Mouse (Mus musculus) stomach, embryonic 16.5 days (tissue): ENCODE measurements around the gene Drc3. TPM values are rescaled to one million over a fixed set of nuclear protein-coding genes. Genes with fewer than 3 reads are reported as not detected.

ENCODE experiments used
- ATAC-seq: fragments of 200-750 bp; cut with Nextera tagmentation; 2 replicates; pipeline ENCODE4 v1.8.0; 2017; ENCODE audit warnings: moderate number of reproducible peaks, moderate TSS enrichment; ENCODE audit not compliant: insufficient read depth, low FRiP score
- H3K27ac ChIP-seq: fragments of 300-500 bp; sonication (generic); 2 replicates; pipeline ENCODE4 v1.5.1; 2014; ENCODE audit warnings: low read length
- H3K27me3 ChIP-seq: fragments of 300-500 bp; sonication (generic); 2 replicates; pipeline ENCODE4 v1.6.1; 2014; ENCODE audit warnings: low read length, control low read depth, mixed read lengths; ENCODE audit not compliant: control insufficient read depth, insufficient read depth
- H3K36me3 ChIP-seq: fragments of 300-500 bp; sonication (generic); 2 replicates; pipeline ENCODE4 v1.6.1; 2014; ENCODE audit warnings: low read length; ENCODE audit not compliant: control insufficient read depth, insufficient read depth
- H3K4me1 ChIP-seq: fragments of 300-500 bp; sonication (generic); 2 replicates; pipeline ENCODE4 v1.6.1; 2014; ENCODE audit warnings: low read length, control low read depth, mixed read lengths; ENCODE audit not compliant: control insufficient read depth, insufficient read depth
- H3K4me2 ChIP-seq: fragments of 300-500 bp; sonication (generic); 2 replicates; pipeline ENCODE4 v1.6.1; 2014; ENCODE audit warnings: low read depth, low read length, mixed read lengths
- H3K4me3 ChIP-seq: fragments of 300-500 bp; sonication (generic); replicated peaks from 2 replicates; pipeline ENCODE4 v1.5.1; 2014; ENCODE audit warnings: mild to moderate bottlenecking, low read length
- H3K9ac ChIP-seq: fragments of 300-500 bp; sonication (generic); 2 replicates; pipeline ENCODE4 v1.6.1; 2014; ENCODE audit warnings: low read length
- H3K9me3 ChIP-seq: fragments of 300-500 bp; sonication (generic); replicated peaks from 2 replicates; pipeline ENCODE4 v1.6.1; 2016; ENCODE audit warnings: low read length, control low read depth; ENCODE audit not compliant: control insufficient read depth
- WGBS: fragments of 180-500 bp; shearing (Covaris S2); extraction: QIAGEN DNeasy Blood & Tissue Kit; methylation state at CpG from one replicate; pipeline ENCODE4 v1.1.7; 2014; 5-methylcytosine and 5-hydroxymethylcytosine counted together
- polyA plus RNA-seq: library from polyadenylated mRNA; unstranded; fragments of >200 nt; fragmentation: Nextera tagmentation; extraction: Ambion mirVana; gene quantifications from 2 replicates; pipeline ENCODE4 v1.2.1, GENCODE M21; 2015

The Drc3 gene
- polyA plus RNA-seq, 1 experiment from 2014 or later = 1.4 TPM

GRCm38 (mm10) chr11:60391346-60391745 lies 38.2 kb downstream of the Drc3 start:
- ATAC-seq = no peak

GRCm38 (mm10) chr11:60396546-60396945 lies 43.4 kb downstream of the Drc3 start:
- H3K9ac ChIP-seq = no peak overlapping the region
- H3K4me3 ChIP-seq = no peak overlapping the region
- no peaks in the 10 kb centered on the region for H3K36me3 ChIP-seq
- WGBS = 49% methylated on average over 6 of the region's 6 CpGs
- no peaks in the 10 kb centered on the region for H3K27me3 ChIP-seq
- no peak overlapping the region for H3K4me2 ChIP-seq
- H3K9me3 ChIP-seq = no peaks in the 10 kb centered on the region
- ATAC-seq = peak; percentile 64; the same call in 1 of the 2 replicates
- no peak overlapping the region for H3K27ac ChIP-seq
- H3K4me1 ChIP-seq = 0 out of 2 replicates have a peak, but pooled peaks cover 3% of the 10 kb centered on the region

More at GRCm38 (mm10) chr11:60391346-60391745, 38.2 kb downstream of the Drc3 start:
- 79% methylated on average over 6 of the region's 6 CpGs for WGBS
- Histone ChIP-seq H3K27me3 (no peaks in the 10 kb centered on the region), H3K36me3 (no peaks in the 10 kb centered on the region), H3K27ac (no peak overlapping the region), H3K4me1 (no peaks in the 10 kb centered on the region), H3K9me3 (no peaks in the 10 kb centered on the region), H3K4me3 (no peak overlapping the region), H3K9ac (no peak overlapping the region), H3K4me2 (no peak overlapping the region)

GRCm38 (mm10) chr11:60397172-60397571 lies 44.0 kb downstream of the Drc3 start:
- H3K4me1 ChIP-seq = 0 out of 2 replicates have a peak, but pooled peaks cover 3% of the 10 kb centered on the region
- WGBS = 85% methylated on average over 2 of the region's 2 CpGs
- no peak for ATAC-seq
- no peaks in the 10 kb centered on the region for H3K9me3 ChIP-seq
- no peak overlapping the region for H3K4me2 ChIP-seq
- no peaks in the 10 kb centered on the region for H3K27me3 ChIP-seq
- H3K36me3 ChIP-seq = no peaks in the 10 kb centered on the region
- no peak overlapping the region for H3K27ac ChIP-seq
- H3K4me3 ChIP-seq = no peak overlapping the region
- H3K9ac ChIP-seq = no peak overlapping the region

GRCm38 (mm10) chr11:60406606-60407005 lies 53.5 kb downstream of the Drc3 start:
- no peak for ATAC-seq
- Histone ChIP-seq H3K27me3 (no peaks in the 10 kb centered on the region), H3K9me3 (no peaks in the 10 kb centered on the region), H3K4me3 (no peak overlapping the region), H3K9ac (no peak overlapping the region), H3K27ac (no peak overlapping the region), H3K4me1 (no peaks in the 10 kb centered on the region), H3K36me3 (peaks cover 31% of the 10 kb centered on the region), H3K4me2 (no peak overlapping the region)
- 95% methylated on average over 1 of the region's 1 CpGs for WGBS

- ATAC-seq = no peak
Observed at GRCm38 (mm10) chr11:60412173-60412572, 59.0 kb downstream of the Drc3 start.

GRCm38 (mm10) chr11:60412921-60413320 lies 59.8 kb downstream of the Drc3 start:
- WGBS = 84% methylated on average over 2 of the region's 2 CpGs
- no peak overlapping the region for H3K9ac ChIP-seq
- H3K27me3 ChIP-seq = no peaks in the 10 kb centered on the region
- H3K4me1 ChIP-seq = peaks cover 5% of the 10 kb centered on the region; the same call in 1 of the 2 replicates
- H3K4me2 ChIP-seq = no peak overlapping the region
- no peak for ATAC-seq
- H3K9me3 ChIP-seq = no peaks in the 10 kb centered on the region
- H3K36me3 ChIP-seq = 0 out of 2 replicates have a peak, but pooled peaks cover 5% of the 10 kb centered on the region
- no peak overlapping the region for H3K27ac ChIP-seq
- no peak overlapping the region for H3K4me3 ChIP-seq

More at GRCm38 (mm10) chr11:60412173-60412572, 59.0 kb downstream of the Drc3 start:
- Histone ChIP-seq H3K27ac (no peak overlapping the region), H3K4me1 (peaks cover 5% of the 10 kb centered on the region; the same call in 1 of the 2 replicates), H3K4me3 (no peak overlapping the region), H3K9ac (no peak overlapping the region), H3K27me3 (no peaks in the 10 kb centered on the region), H3K9me3 (no peaks in the 10 kb centered on the region), H3K4me2 (no peak overlapping the region), H3K36me3 (peaks cover 7% of the 10 kb centered on the region; the same call in 1 of the 2 replicates)
- 9% methylated on average over 3 of the region's 3 CpGs for WGBS

- WGBS = under 1% methylated on average over 21 of the region's 21 CpGs
- H3K36me3 ChIP-seq = no peaks in the 10 kb centered on the region
- peak; percentile 43 for ATAC-seq
- H3K27me3 ChIP-seq = no peaks in the 10 kb centered on the region
- H3K4me1 ChIP-seq = peaks cover 17% of the 10 kb centered on the region
- H3K27ac ChIP-seq = peak overlapping the region; percentile 72
- peak overlapping the region; percentile 78 for H3K4me2 ChIP-seq
- peak overlapping the region; percentile 93 for H3K4me3 ChIP-seq
- H3K9ac ChIP-seq = peak overlapping the region; percentile 81
- no peaks in the 10 kb centered on the region for H3K9me3 ChIP-seq
Observed at GRCm38 (mm10) chr11:60416590-60416962, 63.4 kb downstream of the Drc3 start.

GRCm38 (mm10) chr11:60416963-60417716 lies 64.0 kb downstream of the Drc3 start, which contains the start of gene Gid4:
Gene Gid4, plus strand, starts transcription at chr11:60417145.
- WGBS = under 1% methylated on average over 79 of the region's 81 CpGs
- Histone ChIP-seq H3K27me3 (no peaks in the 10 kb centered on the region), H3K4me2 (peak within 1 kb of the TSS; percentile 78), H3K27ac (peak within 1 kb of the TSS; percentile 86), H3K4me1 (peaks cover 17% of the 10 kb centered on the region), H3K36me3 (no peaks in the 10 kb centered on the region), H3K9me3 (no peaks in the 10 kb centered on the region), H3K4me3 (peak within 1 kb of the TSS; percentile 93), H3K9ac (peak within 1 kb of the TSS; percentile 96)
- ATAC-seq = peak; percentile 96

GRCm38 (mm10) chr11:60417717-60418472 lies 64.8 kb downstream of the Drc3 start, which contains the start of gene Atpaf2:
Gene Atpaf2, minus strand, starts transcription at chr11:60418457.
- Histone ChIP-seq H3K9ac (peak within 1 kb of the TSS; percentile 96), H3K27ac (peak within 1 kb of the TSS; percentile 86), H3K9me3 (no peaks in the 10 kb centered on the region), H3K4me1 (peaks cover 17% of the 10 kb centered on the region), H3K27me3 (no peaks in the 10 kb centered on the region), H3K36me3 (no peaks in the 10 kb centered on the region), H3K4me3 (peak within 1 kb of the TSS; percentile 93), H3K4me2 (peak within 1 kb of the TSS; percentile 67)
- 0% methylated on average over 39 of the region's 39 CpGs for WGBS
- peak; percentile 16 for ATAC-seq
